Mouse (Mus musculus): ENCODE results near the gene Dnph1. TPM values are rescaled to one million over a fixed set of nuclear protein-coding genes. Genes with fewer than 3 reads are reported as not detected.

Dnph1 gene
- under 1 TPM; 0.55 to 0.91 TPM for total RNA-seq (2023)

DNA sequence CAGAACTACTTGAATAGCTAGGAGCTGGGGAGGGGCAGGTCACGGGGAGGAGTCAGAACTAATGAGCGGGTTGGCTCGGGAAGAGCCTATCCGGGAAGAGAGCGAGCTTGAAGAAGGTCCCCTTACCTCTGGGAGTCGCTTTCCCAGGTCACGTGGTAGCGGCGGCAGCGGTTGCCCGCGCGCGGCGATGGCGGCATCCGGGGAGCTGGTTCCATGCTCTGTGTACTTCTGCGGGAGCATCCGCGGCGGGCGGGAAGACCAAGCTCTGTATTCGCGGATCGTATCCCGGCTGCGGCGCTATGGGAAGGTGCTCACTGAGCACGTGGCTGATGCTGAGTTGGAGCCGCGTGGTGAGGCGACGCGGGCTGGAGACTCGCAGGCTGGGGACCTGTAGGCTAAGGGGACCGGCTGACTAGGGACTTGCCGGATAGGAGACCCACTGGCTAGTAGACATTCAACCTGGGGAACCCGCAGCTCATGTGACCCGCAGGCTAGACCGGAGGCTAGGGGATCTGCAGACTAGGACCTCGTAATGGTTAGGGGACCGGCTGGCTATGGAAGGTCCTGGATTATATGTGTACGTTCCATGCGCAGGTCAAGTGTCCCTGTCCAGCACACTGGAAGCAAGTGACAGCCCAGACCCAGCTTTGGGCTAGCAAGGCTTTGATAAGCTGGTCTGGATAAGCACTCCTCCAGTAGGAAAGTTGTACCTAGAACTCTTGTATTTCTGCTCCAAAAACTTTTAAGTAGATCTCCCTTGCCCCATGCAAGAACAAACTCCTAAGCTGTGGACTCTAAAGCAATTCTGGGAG lies at the start of gene Dnph1:
Gene Dnph1 (plus strand): TSS at position 89 of the 812 bp plus-strand sequence.

DNA sequence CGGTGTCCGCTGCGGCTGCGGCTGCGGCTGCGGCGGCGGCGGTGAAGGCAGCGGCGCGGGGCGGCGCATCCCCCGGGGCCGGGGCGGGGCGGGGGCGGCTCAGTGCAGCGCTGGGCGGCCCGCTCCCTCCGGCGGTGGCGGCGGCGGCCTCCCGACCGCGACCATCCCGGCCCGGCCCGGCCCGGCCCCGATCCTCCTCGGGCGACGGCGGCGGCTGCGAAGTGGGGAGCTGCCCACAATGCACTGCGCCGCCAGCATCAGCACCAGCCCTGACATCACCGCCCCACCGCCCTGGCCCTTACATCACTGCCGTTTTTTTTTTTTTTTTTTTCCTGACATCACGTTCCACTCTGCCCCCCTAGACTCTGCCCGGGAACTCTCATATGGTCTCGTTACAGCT lies 9.1 kb upstream of the Dnph1 start, which contains the start of gene Ttbk1:
Gene Ttbk1 (minus strand): TSS at position 245 of the 400 bp plus-strand sequence.

DNA sequence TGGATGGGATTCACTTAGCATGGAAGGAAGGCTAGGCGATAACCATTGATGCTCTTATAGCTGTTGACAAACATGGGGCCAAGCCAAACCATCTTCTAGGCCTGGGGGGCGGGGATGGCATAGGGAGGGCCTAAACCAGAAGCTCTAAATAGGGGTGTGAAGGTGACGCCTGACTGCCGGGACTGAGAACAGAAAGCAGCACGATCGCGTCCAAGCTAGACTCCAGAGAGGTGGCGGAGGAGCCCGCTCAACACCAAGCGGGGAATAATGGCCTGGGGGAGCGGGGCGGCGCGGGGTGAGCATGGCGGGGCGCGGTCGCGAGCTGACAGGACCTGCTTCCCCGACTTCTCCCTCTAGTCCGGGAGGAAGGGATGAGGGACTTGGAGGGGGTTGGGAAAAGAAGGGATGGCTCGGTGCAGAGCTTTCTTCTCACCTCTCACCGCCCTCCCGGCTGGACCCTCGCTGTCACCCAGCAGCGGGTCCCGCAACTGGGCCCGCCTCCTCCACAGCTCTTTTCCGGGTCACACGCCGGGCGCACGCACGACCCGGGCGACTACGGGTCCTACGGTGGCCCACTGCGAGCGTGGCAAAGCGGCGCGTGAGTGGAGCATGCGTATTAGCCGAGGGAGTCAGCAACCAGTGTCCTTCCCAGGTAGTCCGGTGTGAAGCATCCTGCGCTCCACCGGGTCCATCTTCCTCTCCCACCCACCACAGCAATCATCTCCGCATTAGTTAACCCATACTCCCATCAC lies 49.5 kb downstream of the Dnph1 start, which contains the start of gene Cul9:
Gene Cul9 (minus strand): TSS at position 576 of the 752 bp plus-strand sequence.

Other genes with a start within 250 kb of the Dnph1 start
- gene Polr1c, start 248.7 kb upstream of the Dnph1 start, total RNA-seq (2023) = 10 to 100 TPM; 28.4 to 32.7 TPM
- 100 to 1,000 TPM in 1 of 2 experiments, 10 to 100 TPM in 1; 95.4 to 118 TPM for gene Yipf3, start 248.6 kb upstream of the Dnph1 start, total RNA-seq (2023)
- gene Lrrc73, start 243.2 kb upstream of the Dnph1 start, total RNA-seq (2023) = 1 to 10 TPM; 2.0 to 3.0 TPM
- gene Tjap1, start 213.7 kb upstream of the Dnph1 start, total RNA-seq (2023) = 10 to 100 TPM; 44.5 to 50.8 TPM
- not detected for gene Dlk2, start 199.3 kb upstream of the Dnph1 start, total RNA-seq (2023)
- 10 to 100 TPM in 1 of 2 experiments, 1 to 10 TPM in 1; 9.6 to 10.1 TPM for gene Abcc10, start 168.4 kb upstream of the Dnph1 start, total RNA-seq (2023)
- 10 to 100 TPM; 22.7 to 24.0 TPM for gene Zfp318, start 113.0 kb upstream of the Dnph1 start, total RNA-seq (2023)
- not detected for gene Crip3, start 67.8 kb upstream of the Dnph1 start, total RNA-seq (2023)
- not detected for gene Slc22a7, start 58.3 kb upstream of the Dnph1 start, total RNA-seq (2023)
- under 1 TPM in 1 of 2 experiments, not detected in 1; 0.08 TPM for gene Ttbk1, start 9.0 kb upstream of the Dnph1 start, total RNA-seq (2023)
- 10 to 100 TPM; 15.7 to 17.2 TPM for gene Cul9, start 49.7 kb downstream of the Dnph1 start, total RNA-seq (2023)
- gene Srf, start 59.5 kb downstream of the Dnph1 start, total RNA-seq (2023) = 10 to 100 TPM; 42.4 to 66.7 TPM
- gene Ptk7, start 132.8 kb downstream of the Dnph1 start, total RNA-seq (2023) = under 1 TPM in 1 of 2 experiments, not detected in 1; 0.13 TPM
- gene Klc4, start 149.3 kb downstream of the Dnph1 start, total RNA-seq (2023) = 10 to 100 TPM; 15.4 to 16.5 TPM
- gene Mrpl2, start 149.5 kb downstream of the Dnph1 start, total RNA-seq (2023) = 10 to 100 TPM; 28.2 to 28.9 TPM
- gene Cul7, start 153.6 kb downstream of the Dnph1 start, total RNA-seq (2023) = 1 to 10 TPM; 3.3 to 3.9 TPM
- 10 to 100 TPM; 26.2 to 34.3 TPM for gene Rrp36, start 177.6 kb downstream of the Dnph1 start, total RNA-seq (2023)
- gene Mea1, start 182.1 kb downstream of the Dnph1 start, total RNA-seq (2023) = 10 to 100 TPM; 51.6 to 52.0 TPM
- gene Klhdc3, start 184.2 kb downstream of the Dnph1 start, total RNA-seq (2023) = 10 to 100 TPM; 63.0 to 63.2 TPM
- gene Ppp2r5d, start 208.4 kb downstream of the Dnph1 start, total RNA-seq (2023) = 10 to 100 TPM; 31.6 to 32.7 TPM
- 10 to 100 TPM; 28.4 to 29.5 TPM for gene Pex6, start 214.8 kb downstream of the Dnph1 start, total RNA-seq (2023)
- gene Gnmt, start 232.5 kb downstream of the Dnph1 start, total RNA-seq (2023) = 1 to 10 TPM; 4.1 to 4.3 TPM